Mouse (Mus musculus) cortical plate, adult 2 months (tissue): ENCODE results near the gene Kif18a.

ENCODE experiments used
- CTCF ChIP-seq: fragments of 200-500 bp; IDR thresholded peaks from 2 replicates; pipeline ENCODE4 v1.5.1; 2011; ENCODE audit warnings: mild to moderate bottlenecking, control low read depth, low read length; ENCODE audit not compliant: insufficient read depth; ENCODE audit errors: extremely low read depth
- POLR2A ChIP-seq: fragments of 200-500 bp; IDR thresholded peaks from 2 replicates; pipeline ENCODE4 v1.6.1; 2011; ENCODE audit warnings: mild to moderate bottlenecking, low read length, control low read depth; ENCODE audit not compliant: insufficient read depth; ENCODE audit errors: extremely low read depth

GRCm38 (mm10) chr2:109348742-109349141 lies 68.2 kb downstream of the Kif18a start:
- TF ChIP-seq POLR2A (no peak), CTCF (no peak)
